9 mouse cellular contexts compared by ENCODE assay signal in genomic region chr3:144717835-144718234, GRCm38 (mm10). TPM values are rescaled to one million over a fixed set of nuclear protein-coding genes. Genes with fewer than 3 reads are reported as not detected.
DNase-seq lines count a peak whose midpoint lies in the region; ATAC-seq and TF ChIP-seq lines count a peak whose summit lies in the region.
"Had no signal": no experiment of that assay in that cellular context is flagged by ENCODE, and none has a peak within 500 bp of the region (broad histone marks: within the 10 kb centered on the region; RNA-seq: fewer than 3 reads in every experiment).

No protein-coding gene starts in this region.

- WGBS in embryonic facial prominence, embryonic 11.5 days, result 94% methylated on average over 6 of the region's 6 CpGs
- WGBS in embryonic facial prominence, embryonic 10.5 days, result 93% methylated on average over 6 of the region's 6 CpGs
- 53% methylated on average over 6 of the region's 6 CpGs for WGBS in liver, adult 2 months
- WGBS in hindbrain, embryonic 15.5 days, result 69% methylated on average over 6 of the region's 6 CpGs

- H3K36me3 ChIP-seq in embryonic facial prominence, embryonic 11.5 days (replicated peaks; ENCODE audit: control insufficient read depth, insufficient read depth, low read depth, low read length), result no peaks in the 10 kb centered on the region
- H3K36me3 ChIP-seq in embryonic facial prominence, embryonic 10.5 days (replicated peaks), result 0 out of 2 replicates have a peak, but pooled peaks cover 8% of the 10 kb centered on the region
- no peaks in the 10 kb centered on the region for H3K36me3 ChIP-seq in liver, adult 2 months (ENCODE audit: control insufficient read depth, insufficient read depth, low read length)
- H3K36me3 ChIP-seq in hindbrain, embryonic 15.5 days, result no peaks in the 10 kb centered on the region
- peaks cover 9% of the 10 kb centered on the region for H3K36me3 ChIP-seq in myocyte (ENCODE audit: control insufficient read depth, insufficient read depth)

- peaks cover 15% of the 10 kb centered on the region for H3K79me2 ChIP-seq in liver, adult 2 months (ENCODE audit: control insufficient read depth, insufficient read depth, low read length)
- H3K79me2 ChIP-seq in myocyte (ENCODE audit: control insufficient read depth, insufficient read depth), result peaks cover 71% of the 10 kb centered on the region

- H3K4me1 ChIP-seq in embryonic facial prominence, embryonic 11.5 days (ENCODE audit: control insufficient read depth, insufficient read depth, low read length), result peaks cover 2% of the 10 kb centered on the region; the same call in 1 of the 2 replicates
- peaks cover 32% of the 10 kb centered on the region for H3K4me1 ChIP-seq in embryonic facial prominence, embryonic 10.5 days
- peaks cover 24% of the 10 kb centered on the region for H3K4me1 ChIP-seq in liver, adult 2 months (ENCODE audit: control insufficient read depth, insufficient read depth, low read length)
- H3K4me1 ChIP-seq in hindbrain, embryonic 15.5 days (replicated peaks), result peaks cover 41% of the 10 kb centered on the region

- H3K9ac ChIP-seq in embryonic facial prominence, embryonic 11.5 days (replicated peaks; ENCODE audit: low read length), result peak overlapping the region; percentile 30; the same call in 1 of the 2 replicates
- H3K9ac ChIP-seq in liver, adult 2 months (ENCODE audit: low read depth, low read length), result no peak overlapping the region
- H3K9ac ChIP-seq in hindbrain, embryonic 15.5 days, result no peak overlapping the region

- no peak for TF ChIP-seq CTCF in liver, adult 2 months (IDR thresholded peaks at IDR 0.05; ENCODE audit: low read depth, low read length)

- no peaks in the 10 kb centered on the region for H3K27me3 ChIP-seq in embryonic facial prominence, embryonic 11.5 days (ENCODE audit: control insufficient read depth, insufficient read depth, low read length)
- H3K27me3 ChIP-seq in embryonic facial prominence, embryonic 10.5 days (replicated peaks; ENCODE audit: low read depth, poor library complexity, severe bottlenecking), result no peaks in the 10 kb centered on the region
- no peaks in the 10 kb centered on the region for H3K27me3 ChIP-seq in liver, adult 2 months (ENCODE audit: control insufficient read depth, insufficient read depth, low read length)
- no peaks in the 10 kb centered on the region for H3K27me3 ChIP-seq in hindbrain, embryonic 15.5 days
- no peaks in the 10 kb centered on the region for H3K27me3 ChIP-seq in myocyte (ENCODE audit: control insufficient read depth, insufficient read depth, insufficient read length)

- DNase-seq in embryonic facial prominence, embryonic 11.5 days (ENCODE audit: low spot score), result no peak
- DNase-seq in embryonic facial prominence, embryonic 10.5 days (ENCODE audit: low spot score), result no peak
- no peak for DNase-seq in liver, adult 2 months (ENCODE audit: extremely low read depth, low read depth, low spot score)
- no peak for DNase-seq in liver
- no peak for DNase-seq in frontal cortex, postnatal 14 days (ENCODE audit: low spot score in 2 of 2)
- no peak for DNase-seq in layer of hippocampus, postnatal 14 days (ENCODE audit: low spot score in 2 of 2)
- DNase-seq: layer of hippocampus, postnatal 36 days had no signal

- ATAC-seq in embryonic facial prominence, embryonic 11.5 days (replicated peaks; ENCODE audit: insufficient number of reproducible peaks, low FRiP score, low TSS enrichment, low read depth), result no peak
- no peak for ATAC-seq in hindbrain, embryonic 15.5 days (ENCODE audit: low FRiP score, low read depth)

- peak overlapping the region; percentile 32 for H3ac ChIP-seq in myocyte (ENCODE audit: control insufficient read depth, insufficient read length)

- no peaks in the 10 kb centered on the region for H3K9me3 ChIP-seq in embryonic facial prominence, embryonic 11.5 days (replicated peaks; ENCODE audit: control insufficient read depth, low read length)
- no peaks in the 10 kb centered on the region for H3K9me3 ChIP-seq in embryonic facial prominence, embryonic 10.5 days
- H3K9me3 ChIP-seq in hindbrain, embryonic 15.5 days, result no peaks in the 10 kb centered on the region

- TF ChIP-seq POLR2A in liver, adult 2 months (IDR thresholded peaks at IDR 0.05; ENCODE audit: extremely low read depth, insufficient read depth, low read length), result no peak
- TF ChIP-seq POLR2A in myocyte (IDR thresholded peaks at IDR 0.05; ENCODE audit: insufficient read length, low read depth), result peak; percentile 40

- H3K4me2 ChIP-seq in embryonic facial prominence, embryonic 11.5 days (ENCODE audit: low read depth, low read length), result 0 out of 2 replicates have a peak overlapping the region, but pooled peaks have one; percentile 1
- H3K4me2 ChIP-seq in hindbrain, embryonic 15.5 days, result peak overlapping the region; percentile 82
- peak overlapping the region; percentile 93 for H3K4me2 ChIP-seq in myocyte (ENCODE audit: low read depth)

- H3K4me3 ChIP-seq in embryonic facial prominence, embryonic 11.5 days (ENCODE audit: low read depth, low read length), result no peak overlapping the region
- no peak overlapping the region for H3K4me3 ChIP-seq in embryonic facial prominence, embryonic 10.5 days
- no peak overlapping the region for H3K4me3 ChIP-seq in liver, adult 2 months (ENCODE audit: insufficient read depth, low read depth, low read length)
- no peak overlapping the region for H3K4me3 ChIP-seq in hindbrain, embryonic 15.5 days
- peak overlapping the region; percentile 59 for H3K4me3 ChIP-seq in myocyte

- H3K27ac ChIP-seq in embryonic facial prominence, embryonic 11.5 days (replicated peaks; ENCODE audit: low read depth, low read length), result no peak overlapping the region
- H3K27ac ChIP-seq in embryonic facial prominence, embryonic 10.5 days (replicated peaks), result no peak overlapping the region
- H3K27ac ChIP-seq in liver, adult 2 months (replicated peaks; ENCODE audit: insufficient read depth, low read depth, low read length), result peak overlapping the region; percentile 11; the same call in 1 of the 2 replicates
- H3K27ac ChIP-seq in hindbrain, embryonic 15.5 days (replicated peaks), result no peak overlapping the region

TF ChIP-seq in myocyte, 11 proteins besides CTCF, POLR2A, EP300 and RAD21:
- TF ChIP-seq MAX (IDR thresholded peaks at IDR 0.05; ENCODE audit: low read depth), result no peak
- peak; percentile 62 for TF ChIP-seq POLR2AphosphoS2 (IDR thresholded peaks at IDR 0.05; ENCODE audit: insufficient read length, low read depth)

RNA-seq across cellular contexts. Expression of gene Sh3glb1, which starts 2.3 kb away (rescaled TPM):
- 87.9 and 88.3 TPM in 2 replicates for polyA plus RNA-seq in embryonic facial prominence, embryonic 11.5 days (2014; fragmentation: Nextera tagmentation; extraction: Ambion mirVana)
- polyA plus RNA-seq in embryonic facial prominence, embryonic 10.5 days (2016; fragmentation: Nextera tagmentation; extraction: Ambion mirVana), result 65.7 and 68.5 TPM in 2 replicates
- total RNA-seq in liver, adult 2 months (2014; rRNA removed), result 28.2 and 31.8 TPM in 2 replicates
- 7.7 and 8.0 TPM in 2 replicates for polyA plus RNA-seq in liver, adult 2 months (2012; rRNA removed)
- polyA plus RNA-seq in hindbrain, embryonic 15.5 days (2015; fragmentation: Nextera tagmentation; extraction: Ambion mirVana), result 111 and 112 TPM in 2 replicates
- polyA plus RNA-seq in myocyte (2012; fragmentation: generic; extraction: Trizol), result 288 TPM
- total RNA-seq in layer of hippocampus, postnatal 14 days (2021), result 10 to 100 TPM; 89.0 to 90.8 TPM

RNA-seq across cellular contexts. Expression of gene Clca3a1, which starts 42.9 kb away (rescaled TPM):
- 0.08 TPM in 1 of 2 replicates, not detected in the other for polyA plus RNA-seq in embryonic facial prominence, embryonic 11.5 days (2014; fragmentation: Nextera tagmentation; extraction: Ambion mirVana)
- polyA plus RNA-seq in embryonic facial prominence, embryonic 10.5 days (2016; fragmentation: Nextera tagmentation; extraction: Ambion mirVana), result not detected in 2 replicates
- 5.0 and 6.2 TPM in 2 replicates for total RNA-seq in liver, adult 2 months (2014; rRNA removed)
- 1.8 and 2.6 TPM in 2 replicates for polyA plus RNA-seq in liver, adult 2 months (2012; rRNA removed)
- 0.13 and 0.16 TPM in 2 replicates for polyA plus RNA-seq in hindbrain, embryonic 15.5 days (2015; fragmentation: Nextera tagmentation; extraction: Ambion mirVana)
- polyA plus RNA-seq in myocyte (2012; fragmentation: generic; extraction: Trizol), result not detected
- total RNA-seq in layer of hippocampus, postnatal 14 days (2021), result under 1 TPM; 0.60 to 0.72 TPM

Comparison
In these comparisons a context has a peak if more than half of its experiments do, and no peak if none do; other contexts are left out.
1. H3K4me2 ChIP-seq: peak in every context shown above with its lines; median percentile 93 in myocyte; 82 in hindbrain, embryonic 15.5 days; 1 in embryonic facial prominence, embryonic 11.5 days.